Mouse (Mus musculus) hindbrain, embryonic 15.5 days (tissue): ENCODE measurements around the gene 4933430I17Rik. TPM values are rescaled to one million over a fixed set of nuclear protein-coding genes. Genes with fewer than 3 reads are reported as not detected.

ENCODE experiments used
- ATAC-seq: fragments of 200-750 bp; cut with Nextera tagmentation; 2 replicates; pipeline ENCODE4 v1.8.0; 2017; ENCODE audit warnings: low read depth, moderate number of reproducible peaks, moderate TSS enrichment; ENCODE audit not compliant: low FRiP score
- H3K27ac ChIP-seq: fragments of 300-500 bp; sonication (generic); replicated peaks from 2 replicates; pipeline ENCODE4 v1.5.1; 2015; ENCODE audit warnings: mild to moderate bottlenecking, inconsistent platforms
- H3K27me3 ChIP-seq: fragments of 300-500 bp; sonication (generic); 2 replicates; pipeline ENCODE4 v1.6.1; 2015; ENCODE audit warnings: control low read depth, inconsistent platforms
- H3K36me3 ChIP-seq: fragments of 300-500 bp; sonication (generic); 2 replicates; pipeline ENCODE4 v1.6.1; 2015; ENCODE audit warnings: control low read depth, inconsistent platforms
- H3K4me1 ChIP-seq: fragments of 300-500 bp; sonication (generic); replicated peaks from 2 replicates; pipeline ENCODE4 v1.6.1; 2015; ENCODE audit warnings: control low read depth, inconsistent platforms
- H3K4me2 ChIP-seq: fragments of 300-500 bp; sonication (generic); 2 replicates; pipeline ENCODE4 v1.6.1; 2015; ENCODE audit warnings: moderate library complexity, mild to moderate bottlenecking, inconsistent platforms
- H3K4me3 ChIP-seq: fragments of 300-500 bp; sonication (generic); 2 replicates; pipeline ENCODE4 v1.5.1; 2015; ENCODE audit warnings: mild to moderate bottlenecking, inconsistent platforms
- H3K9ac ChIP-seq: fragments of 300-500 bp; sonication (generic); 2 replicates; pipeline ENCODE4 v1.6.1; 2015; ENCODE audit warnings: inconsistent platforms
- H3K9me3 ChIP-seq: fragments of 300-500 bp; sonication (generic); 2 replicates; pipeline ENCODE4 v1.6.1; 2016; ENCODE audit warnings: control low read depth, inconsistent platforms
- whole genome bisulfite sequencing: fragments of 180-500 bp; shearing (Covaris S2); methylation state at CpG from one replicate; pipeline ENCODE4 v1.1.7; 2015; 5-methylcytosine and 5-hydroxymethylcytosine counted together
- polyA plus RNA-seq: library from polyadenylated mRNA; unstranded; fragments of >200 nt; fragmentation: Nextera tagmentation; extraction: Ambion mirVana; gene quantifications from 2 replicates; pipeline ENCODE4 v1.2.1, GENCODE M21; 2015

The 4933430I17Rik gene
- polyA plus RNA-seq, 1 experiment from 2014 or later: 0.65 TPM

- peak within 1 kb of the TSS; percentile 62 for H3K4me2 ChIP-seq
- peak within 1 kb of the TSS; percentile 82 for H3K27ac ChIP-seq
- no peaks in the 10 kb centered on the region for H3K27me3 ChIP-seq
- 0% methylated on average over 34 of the region's 37 CpGs for WGBS
- H3K4me3 ChIP-seq: peak within 1 kb of the TSS; percentile 73
- peak; percentile 88 for ATAC-seq
- peak within 1 kb of the TSS; percentile 70 for H3K9ac ChIP-seq
- peaks cover 32% of the 10 kb centered on the region for H3K4me1 ChIP-seq
- H3K9me3 ChIP-seq: no peaks in the 10 kb centered on the region
- no peaks in the 10 kb centered on the region for H3K36me3 ChIP-seq
Observed at GRCm38 (mm10) chr4:62519849-62520233, 5.3 kb upstream of the 4933430I17Rik start, which contains the start of gene Alad. TSS of gene Alad (minus strand) at chr4:62519918.

- WGBS: 89% methylated on average over 2 of the region's 2 CpGs
- peaks cover 32% of the 10 kb centered on the region for H3K4me1 ChIP-seq
- H3K9ac ChIP-seq: no peak overlapping the region
Observed at GRCm38 (mm10) chr4:62520892-62521400, 4.2 kb upstream of the 4933430I17Rik start.

GRCm38 (mm10) chr4:62525489-62525811 lies 281 bp downstream of the 4933430I17Rik start:
- Histone ChIP-seq H3K4me2 (peak overlapping the region; percentile 82), H3K27me3 (no peaks in the 10 kb centered on the region), H3K9me3 (no peaks in the 10 kb centered on the region), H3K36me3 (no peaks in the 10 kb centered on the region), H3K4me3 (peak overlapping the region; percentile 65), H3K9ac (peak overlapping the region; percentile 90), H3K4me1 (peaks cover 15% of the 10 kb centered on the region), H3K27ac (peak overlapping the region; percentile 100; the same call in 1 of the 2 replicates)
- WGBS: under 1% methylated on average over 10 of the region's 10 CpGs
- no peak; the same call in 1 of the 2 replicates for ATAC-seq

More at GRCm38 (mm10) chr4:62520892-62521400, 4.2 kb upstream of the 4933430I17Rik start:
- Histone ChIP-seq H3K36me3 (no peaks in the 10 kb centered on the region), H3K9me3 (no peaks in the 10 kb centered on the region), H3K27ac (no peak overlapping the region), H3K4me2 (no peak overlapping the region), H3K27me3 (no peaks in the 10 kb centered on the region), H3K4me3 (no peak overlapping the region)
- no peak for ATAC-seq

GRCm38 (mm10) chr4:62526256-62526655 lies 1.1 kb downstream of the 4933430I17Rik start:
- Histone ChIP-seq H3K4me2 (no peak overlapping the region), H3K4me1 (peaks cover 10% of the 10 kb centered on the region), H3K9me3 (no peaks in the 10 kb centered on the region), H3K27ac (no peak overlapping the region), H3K4me3 (no peak overlapping the region), H3K36me3 (no peaks in the 10 kb centered on the region), H3K9ac (no peak overlapping the region), H3K27me3 (no peaks in the 10 kb centered on the region)
- 57% methylated on average over 2 of the region's 2 CpGs for whole genome bisulfite sequencing
- ATAC-seq: no peak

- H3K4me2 ChIP-seq: no peak overlapping the region
- 94% methylated on average over 4 of the region's 4 CpGs for WGBS
- no peak for ATAC-seq
- H3K9ac ChIP-seq: no peak overlapping the region
- H3K36me3 ChIP-seq: no peaks in the 10 kb centered on the region
- H3K4me1 ChIP-seq: peaks cover 10% of the 10 kb centered on the region
- no peak overlapping the region for H3K27ac ChIP-seq
- no peaks in the 10 kb centered on the region for H3K9me3 ChIP-seq
- H3K27me3 ChIP-seq: no peaks in the 10 kb centered on the region
- no peak overlapping the region for H3K4me3 ChIP-seq
Observed at GRCm38 (mm10) chr4:62527655-62528054, 2.5 kb downstream of the 4933430I17Rik start.

GRCm38 (mm10) chr4:62533729-62534128 lies 8.6 kb downstream of the 4933430I17Rik start:
- no peak for ATAC-seq
- no peak overlapping the region for H3K9ac ChIP-seq
- H3K4me3 ChIP-seq: no peak overlapping the region
- no peaks in the 10 kb centered on the region for H3K9me3 ChIP-seq
- H3K27ac ChIP-seq: no peak overlapping the region
- no peak overlapping the region for H3K4me2 ChIP-seq
- no peaks in the 10 kb centered on the region for H3K4me1 ChIP-seq
- 73% methylated on average over 6 of the region's 6 CpGs for WGBS
- H3K27me3 ChIP-seq: no peaks in the 10 kb centered on the region
- H3K36me3 ChIP-seq: no peaks in the 10 kb centered on the region

- no peak overlapping the region for H3K27ac ChIP-seq
- no peak for ATAC-seq
- H3K9ac ChIP-seq: no peak overlapping the region
- 83% methylated on average over 3 of the region's 3 CpGs for WGBS
- no peaks in the 10 kb centered on the region for H3K9me3 ChIP-seq
- no peaks in the 10 kb centered on the region for H3K4me1 ChIP-seq
- no peak overlapping the region for H3K4me2 ChIP-seq
- H3K4me3 ChIP-seq: no peak overlapping the region
- no peaks in the 10 kb centered on the region for H3K27me3 ChIP-seq
- no peaks in the 10 kb centered on the region for H3K36me3 ChIP-seq
Observed at GRCm38 (mm10) chr4:62541802-62542201, 16.6 kb downstream of the 4933430I17Rik start.

- no peaks in the 10 kb centered on the region for H3K36me3 ChIP-seq
- no peaks in the 10 kb centered on the region for H3K27me3 ChIP-seq
- H3K4me3 ChIP-seq: no peak overlapping the region
- WGBS: 87% methylated on average over 6 of the region's 6 CpGs
- no peaks in the 10 kb centered on the region for H3K9me3 ChIP-seq
- H3K9ac ChIP-seq: no peak overlapping the region
- H3K27ac ChIP-seq: no peak overlapping the region
- no peak overlapping the region for H3K4me2 ChIP-seq
- ATAC-seq: no peak
- H3K4me1 ChIP-seq: no peaks in the 10 kb centered on the region
Observed at GRCm38 (mm10) chr4:62543782-62544181, 18.6 kb downstream of the 4933430I17Rik start.

- no peaks in the 10 kb centered on the region for H3K4me1 ChIP-seq
- H3K9me3 ChIP-seq: no peaks in the 10 kb centered on the region
Observed at GRCm38 (mm10) chr4:62544801-62545200, 19.6 kb downstream of the 4933430I17Rik start.

GRCm38 (mm10) chr4:62551966-62552365 lies 26.8 kb downstream of the 4933430I17Rik start:
- Histone ChIP-seq H3K36me3 (no peaks in the 10 kb centered on the region), H3K4me1 (no peaks in the 10 kb centered on the region), H3K9me3 (no peaks in the 10 kb centered on the region), H3K4me2 (no peak overlapping the region), H3K27me3 (no peaks in the 10 kb centered on the region), H3K4me3 (no peak overlapping the region), H3K9ac (no peak overlapping the region), H3K27ac (no peak overlapping the region)
- ATAC-seq: no peak
- WGBS: 89% methylated on average over 7 of the region's 7 CpGs

More at GRCm38 (mm10) chr4:62544801-62545200, 19.6 kb downstream of the 4933430I17Rik start:
- no peak for ATAC-seq
- Histone ChIP-seq H3K9ac (no peak overlapping the region), H3K27me3 (no peaks in the 10 kb centered on the region), H3K27ac (no peak overlapping the region), H3K36me3 (no peaks in the 10 kb centered on the region), H3K4me3 (no peak overlapping the region), H3K4me2 (no peak overlapping the region)

- WGBS: 68% methylated on average over 3 of the region's 3 CpGs
- H3K9me3 ChIP-seq: no peaks in the 10 kb centered on the region
- no peak overlapping the region for H3K4me3 ChIP-seq
- no peaks in the 10 kb centered on the region for H3K36me3 ChIP-seq
- no peak for ATAC-seq
- peaks cover 4% of the 10 kb centered on the region; the same call in 1 of the 2 replicates for H3K4me1 ChIP-seq
- H3K27me3 ChIP-seq: no peaks in the 10 kb centered on the region
- no peak overlapping the region for H3K4me2 ChIP-seq
- no peak overlapping the region for H3K27ac ChIP-seq
- no peak overlapping the region for H3K9ac ChIP-seq
Observed at GRCm38 (mm10) chr4:62557436-62557835, 32.3 kb downstream of the 4933430I17Rik start.

GRCm38 (mm10) chr4:62559797-62560329 lies 34.7 kb downstream of the 4933430I17Rik start, which contains the start of gene Rgs3:
TSS of gene Rgs3 (plus strand) at chr4:62559847.
- ATAC-seq: no peak
- no peak within 1 kb of the TSS for H3K27ac ChIP-seq
- H3K4me3 ChIP-seq: no peak within 1 kb of the TSS
- no peak within 1 kb of the TSS for H3K9ac ChIP-seq
- H3K4me1 ChIP-seq: peaks cover 4% of the 10 kb centered on the region
- WGBS: 75% methylated on average over 6 of the region's 6 CpGs
- no peaks in the 10 kb centered on the region for H3K9me3 ChIP-seq
- no peaks in the 10 kb centered on the region for H3K36me3 ChIP-seq
- H3K27me3 ChIP-seq: no peaks in the 10 kb centered on the region
- no peak within 1 kb of the TSS for H3K4me2 ChIP-seq
